Mouse (Mus musculus) common myeloid progenitor, adult 5-6 weeks (primary cell): ENCODE data around the gene Olfr90. TPM values are rescaled to one million over a fixed set of nuclear protein-coding genes. Genes with fewer than 3 reads are reported as not detected.

Source experiments
- total RNA-seq: library from RNA; stranded (forward); fragments of 200-1000, 187-1606 nt; gene quantifications from 2 replicates; pipeline ENCODE4 v1.2.3, GENCODE M21; 2017

The Olfr90 gene
- total RNA-seq, 1 experiment from 2014 or later: not detected

Other genes with a start within 250 kb of the Olfr90 start
- gene Trim15, start 221.3 kb downstream of the Olfr90 start, total RNA-seq: 0.18 TPM in 1 of 2 replicates, not detected in the other
- 4.3 and 8.9 TPM in 2 replicates for gene Trim10, start 218.9 kb downstream of the Olfr90 start, total RNA-seq
- gene Trim40, start 198.4 kb downstream of the Olfr90 start, total RNA-seq: not detected in 2 replicates
- gene Trim31, start 190.4 kb downstream of the Olfr90 start, total RNA-seq: not detected in 2 replicates
- gene Rnf39, start 145.6 kb downstream of the Olfr90 start, total RNA-seq: 0.05 TPM in 1 of 2 replicates, not detected in the other
- 41.4 and 79.0 TPM in 2 replicates for gene Ppp1r11, start 136.8 kb downstream of the Olfr90 start, total RNA-seq
- 35.6 and 37.3 TPM in 2 replicates for gene Znrd1, start 129.9 kb downstream of the Olfr90 start, total RNA-seq
- 7.8 and 9.0 TPM in 2 replicates for gene Znrd1as, start 129.9 kb downstream of the Olfr90 start, total RNA-seq
- gene 2410137M14Rik, start 107.3 kb downstream of the Olfr90 start, total RNA-seq: not detected in 2 replicates
- gene H2-M5, start 99.0 kb downstream of the Olfr90 start, total RNA-seq: not detected in 2 replicates
- gene Zfp57, start 87.3 kb downstream of the Olfr90 start, total RNA-seq: 1.1 and 2.9 TPM in 2 replicates
- not detected in 2 replicates for gene Mog, start 65.1 kb downstream of the Olfr90 start, total RNA-seq
- 1.3 and 3.5 TPM in 2 replicates for gene Gabbr1, start 42.5 kb downstream of the Olfr90 start, total RNA-seq
- not detected in 2 replicates for gene Olfr91, start 9.8 kb upstream of the Olfr90 start, total RNA-seq
- gene Olfr92, start 31.6 kb upstream of the Olfr90 start, total RNA-seq: not detected in 2 replicates
- not detected in 2 replicates for gene Olfr93, start 73.0 kb upstream of the Olfr90 start, total RNA-seq
- 0.24 TPM in 1 of 2 replicates, not detected in the other for gene Ubd, start 105.4 kb upstream of the Olfr90 start, total RNA-seq
- gene Olfr94, start 112.5 kb upstream of the Olfr90 start, total RNA-seq: not detected in 2 replicates
- gene Olfr95, start 124.6 kb upstream of the Olfr90 start, total RNA-seq: not detected in 2 replicates
- not detected in 2 replicates for gene Olfr96, start 131.6 kb upstream of the Olfr90 start, total RNA-seq
- gene Olfr97, start 148.8 kb upstream of the Olfr90 start, total RNA-seq: not detected in 2 replicates
- not detected in 2 replicates for gene Olfr98, start 175.2 kb upstream of the Olfr90 start, total RNA-seq
- gene H2-M3, start 181.7 kb upstream of the Olfr90 start, total RNA-seq: 20.5 and 23.4 TPM in 2 replicates
- 1.8 TPM in 1 of 2 replicates, not detected in the other for gene Olfr99, start 195.0 kb upstream of the Olfr90 start, total RNA-seq
- not detected in 2 replicates for gene Olfr101, start 215.8 kb upstream of the Olfr90 start, total RNA-seq
- not detected in 2 replicates for gene Olfr102, start 228.6 kb upstream of the Olfr90 start, total RNA-seq